Mouse (Mus musculus) right cerebral cortex, postnatal 36 days (tissue): Measurements from ENCODE around the gene Olfr198.
"Not testable (repeated sequence)": the region's sequence is repeated elsewhere in the genome, so short reads cannot be mapped to it uniquely, and the experiment has no call there.

Experiments used
- DNase-seq, 2 experiments: peaks; one replicate each; pipeline ENCODE4 v3.0.0; 2022; ENCODE audit warnings: low spot score in 2 of 2, mixed read lengths in 1 of 2

The Olfr198 gene

GRCm38 (mm10) chr16:59203433-59203832, at the start of gene Olfr198:
Gene Olfr198, minus strand, starts transcription at chr16:59203533.
- DNase-seq = not testable (repeated sequence)

GRCm38 (mm10) chr16:59249684-59250083, 46.4 kb upstream of the Olfr198 start:
- DNase-seq = no peak

DNA sequence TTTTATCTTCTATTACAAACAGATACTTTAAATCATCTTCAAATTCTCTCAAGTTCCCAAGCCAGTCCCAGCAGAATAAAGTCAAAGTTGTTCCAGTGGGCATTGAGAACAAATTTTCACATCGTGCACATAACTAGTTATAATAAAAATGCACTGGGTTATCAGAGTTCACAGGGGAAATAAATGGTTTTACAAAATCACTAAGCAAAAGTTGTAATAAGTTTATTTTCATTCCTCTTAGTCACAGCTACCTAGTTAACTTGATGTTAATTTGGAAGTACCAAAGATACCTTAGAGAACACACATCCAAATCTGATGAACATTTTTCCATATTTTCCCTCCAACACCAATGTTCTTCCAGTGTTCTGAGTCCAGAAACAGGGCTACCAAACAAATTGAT, 16.3 kb upstream of the Olfr198 start, which contains the start of gene Olfr199:
Gene Olfr199, minus strand, starts transcription at position 101 of the 400 bp plus-strand sequence.
- not testable (repeated sequence) for DNase-seq

DNA sequence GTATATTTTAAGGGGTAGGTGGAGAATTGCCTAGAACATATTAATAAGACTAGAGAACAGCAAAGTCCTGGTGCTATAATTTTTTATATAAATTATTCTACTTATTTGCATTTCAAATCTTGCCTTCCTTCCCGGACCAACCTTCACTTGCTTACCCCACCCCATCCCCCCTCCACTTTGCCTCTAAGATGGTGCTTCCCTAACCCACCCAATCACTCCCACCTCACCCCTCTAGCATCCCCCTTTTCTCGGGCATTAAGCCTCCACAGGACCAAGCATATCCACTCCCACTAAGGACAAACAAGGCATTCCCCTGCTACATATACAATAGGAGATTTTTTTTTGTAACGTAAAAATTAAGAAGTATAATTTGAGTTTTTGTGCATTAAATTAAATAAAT, 14.5 kb upstream of the Olfr198 start:
- not testable (repeated sequence) for DNase-seq

DNA sequence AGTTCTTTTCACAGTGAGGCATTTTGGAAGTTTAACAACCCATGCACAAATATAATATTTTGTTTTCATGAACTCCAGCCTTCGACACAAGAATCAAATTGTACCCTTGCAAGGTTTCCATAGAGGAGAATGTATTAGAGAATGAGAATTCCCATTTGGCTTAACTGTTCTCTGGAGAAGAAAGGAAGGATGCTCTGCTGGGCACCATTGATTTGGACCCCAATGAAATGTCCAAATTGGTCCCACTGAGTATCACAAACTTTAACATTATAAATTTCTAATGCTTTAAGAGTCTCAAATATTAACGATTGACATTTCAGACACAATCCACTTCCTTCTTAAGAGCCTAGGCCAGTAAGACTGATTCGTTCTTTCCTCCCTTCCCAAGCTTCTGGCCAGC, 33.0 kb downstream of the Olfr198 start, which contains the start of gene Olfr196:
Gene Olfr196, minus strand, starts transcription at position 101 of the 400 bp plus-strand sequence.
- DNase-seq = no peak

DNA sequence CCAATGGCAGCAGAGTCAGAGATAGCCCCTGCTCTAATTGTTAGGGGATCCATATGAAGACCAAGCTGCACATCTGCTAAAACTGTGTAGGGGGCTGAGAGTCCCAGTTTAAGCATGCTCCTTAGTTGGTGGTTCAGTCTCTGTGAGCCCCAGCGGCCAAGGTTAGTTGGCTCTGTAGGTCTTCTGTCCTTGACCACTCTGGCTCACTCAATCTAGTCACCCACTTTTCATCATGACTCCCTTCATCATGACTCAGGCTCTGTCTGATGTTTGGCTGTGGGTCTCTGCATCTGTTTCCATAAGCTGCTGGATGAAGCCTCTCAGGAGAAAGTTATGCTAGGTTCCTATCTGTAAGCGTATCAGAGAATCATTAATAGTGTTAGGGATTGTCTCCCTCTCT, 51.3 kb downstream of the Olfr198 start:
- no peak for DNase-seq
